ENCODE assay signal across 36 mouse cellular contexts in the genomic region with DNA sequence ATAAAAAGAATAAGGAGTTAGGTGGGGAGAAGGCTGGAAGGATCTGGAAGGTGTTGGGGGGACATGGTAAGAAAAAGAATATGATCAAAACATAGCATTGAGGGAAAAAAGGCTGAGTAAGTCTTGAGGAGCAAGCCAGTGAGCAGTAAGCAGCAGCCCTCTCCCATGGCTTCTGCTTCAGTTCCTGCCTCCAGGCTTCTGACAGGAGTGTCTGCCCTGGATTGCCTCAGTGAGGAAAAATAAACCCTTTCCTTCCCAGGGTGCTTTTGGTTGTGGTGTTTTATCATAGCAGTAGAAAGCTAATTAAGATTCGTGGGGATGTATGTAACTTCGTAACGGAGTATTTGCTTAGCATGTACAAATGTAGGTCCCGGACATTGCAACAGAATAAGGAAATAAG. TPM values are rescaled to one million over a fixed set of nuclear protein-coding genes. Genes with fewer than 3 reads are reported as not detected.
"Had no signal": no experiment of that assay in that cellular context is flagged by ENCODE, and none has a peak within 500 bp of the region (broad histone marks: within the 10 kb centered on the region; RNA-seq: fewer than 3 reads in every experiment).

No protein-coding gene starts in this region.

- H3K27me3 ChIP-seq: limb, embryonic 12.5 days; limb, embryonic 13.5 days; limb, embryonic 15.5 days; liver, embryonic 12.5 days; liver, embryonic 13.5 days; liver, embryonic 15.5 days; lung, embryonic 15.5 days; megakaryocyte, embryonic 14.5 days; midbrain, embryonic 12.5 days; midbrain, embryonic 15.5 days; neural tube, embryonic 12.5 days; neural tube, embryonic 13.5 days had no signal

- DNase-seq: left cerebral cortex, postnatal 4 days; liver; liver, embryonic 13.5 days; liver, postnatal 0 days; lung, adult 18-20 months; lung, adult 2 months; lung, embryonic 14.5 days; lung, postnatal 10 days; lung, postnatal 14 days; lung, postnatal 36 days; lung, postnatal 4 days; midbrain, embryonic 14.5 days had no signal

- H3K36me3 ChIP-seq: limb, embryonic 12.5 days; limb, embryonic 13.5 days; limb, embryonic 15.5 days; liver, embryonic 12.5 days; liver, embryonic 13.5 days; liver, embryonic 15.5 days; lung, embryonic 15.5 days; midbrain, embryonic 10.5 days; midbrain, embryonic 12.5 days; midbrain, embryonic 15.5 days; neural tube, embryonic 12.5 days; neural tube, embryonic 13.5 days had no signal

- H3K4me1 ChIP-seq: limb, embryonic 12.5 days; limb, embryonic 13.5 days; limb, embryonic 15.5 days; liver, embryonic 13.5 days; liver, embryonic 15.5 days; lung, embryonic 15.5 days; midbrain, embryonic 10.5 days; midbrain, embryonic 12.5 days; midbrain, embryonic 15.5 days; neural tube, embryonic 12.5 days; neural tube, embryonic 13.5 days had no signal

- ATAC-seq: liver, embryonic 12.5 days; liver, postnatal 0 days; lung, postnatal 0 days; midbrain, embryonic 15.5 days; midbrain, embryonic 16.5 days had no signal

- H3K27ac ChIP-seq: left cerebral cortex, adult 2 months; limb, embryonic 12.5 days; limb, embryonic 13.5 days; limb, embryonic 15.5 days; liver, embryonic 12.5 days; liver, embryonic 13.5 days; liver, embryonic 14.5 days; liver, embryonic 15.5 days; lung, embryonic 15.5 days; macrophage; midbrain, embryonic 10.5 days; midbrain, embryonic 12.5 days; midbrain, embryonic 15.5 days; neural tube, embryonic 12.5 days; neural tube, embryonic 13.5 days had no signal

- H3K4me3 ChIP-seq: left cerebral cortex, adult 2 months; limb, embryonic 12.5 days; limb, embryonic 13.5 days; limb, embryonic 15.5 days; liver, embryonic 12.5 days; liver, embryonic 13.5 days; liver, embryonic 15.5 days; lung, embryonic 15.5 days; megakaryocyte, embryonic 14.5 days; midbrain, embryonic 10.5 days; midbrain, embryonic 12.5 days; midbrain, embryonic 15.5 days; myocyte; neural tube, embryonic 12.5 days; neural tube, embryonic 13.5 days had no signal

- H3K9me3 ChIP-seq: limb, embryonic 12.5 days; limb, embryonic 13.5 days; limb, embryonic 15.5 days; liver, embryonic 12.5 days; liver, embryonic 13.5 days; liver, embryonic 15.5 days; lung, embryonic 15.5 days; midbrain, embryonic 10.5 days; midbrain, embryonic 12.5 days; midbrain, embryonic 15.5 days; neural tube, embryonic 12.5 days; neural tube, embryonic 13.5 days had no signal

- H3K9ac ChIP-seq: limb, embryonic 12.5 days; limb, embryonic 13.5 days; limb, embryonic 15.5 days; liver, embryonic 12.5 days; liver, embryonic 13.5 days; liver, embryonic 14.5 days; liver, embryonic 15.5 days; liver, postnatal 0 days; lung, embryonic 14.5 days; lung, embryonic 15.5 days; midbrain, embryonic 12.5 days; midbrain, embryonic 15.5 days; neural tube, embryonic 12.5 days; neural tube, embryonic 13.5 days had no signal

- H3K4me2 ChIP-seq: limb, embryonic 12.5 days; limb, embryonic 13.5 days; limb, embryonic 15.5 days; liver, embryonic 11.5 days; liver, embryonic 12.5 days; liver, embryonic 13.5 days; liver, embryonic 15.5 days; lung, embryonic 14.5 days; lung, embryonic 15.5 days; midbrain, embryonic 12.5 days; midbrain, embryonic 15.5 days; neural tube, embryonic 12.5 days; neural tube, embryonic 13.5 days had no signal

RNA-seq across cellular contexts. Expression of gene A930002H24Rik, which starts 39.5 kb away (rescaled TPM):
- total RNA-seq: left cerebral cortex, adult 2 months; left cerebral cortex, postnatal 10 days; left cerebral cortex, postnatal 14 days; megakaryocyte progenitor cell, adult 5-6 weeks; megakaryocyte-erythroid progenitor cell, adult 5-6 weeks had no signal
- polyA plus RNA-seq: liver, adult 2 months; macrophage had no signal
